Mouse (Mus musculus) CH12.LX (cell line): ENCODE measurements around the gene Hist1h4c. TPM values are rescaled to one million over a fixed set of nuclear protein-coding genes. Genes with fewer than 3 reads are reported as not detected.
A peak's percentile ranks its signal among the peaks of the same experiment; 100 is the strongest.

Experiments used
- DNase-seq: peaks from one replicate; pipeline ENCODE4 v3.0.0-alpha.2; 2013; ENCODE audit errors: extremely low read depth
- H3K27ac ChIP-seq: 2 replicates; pipeline ENCODE4 v1.5.1; 2012; ENCODE audit warnings: low read depth, mild to moderate bottlenecking, control low read depth, moderate library complexity; ENCODE audit not compliant: insufficient read depth
- H3K27me3 ChIP-seq: replicated peaks from 2 replicates; pipeline ENCODE3; 2012; ENCODE audit warnings: inconsistent platforms
- H3K36me3 ChIP-seq, 2 experiments: replicated peaks in 1 of 2; 2 replicates each; pipeline versions ENCODE3 to v1.6.1; 2012; ENCODE audit warnings: inconsistent platforms in 1 of 2, low read length in 1 of 2, mild to moderate bottlenecking in 1 of 2, mixed read lengths in 1 of 2, moderate library complexity in 1 of 2; ENCODE audit not compliant: control insufficient read depth in 1 of 2, insufficient read depth in 1 of 2
- H3K4me1 ChIP-seq, 2 experiments: 2 replicates each; pipeline ENCODE4 v1.6.1; 2012; ENCODE audit warnings: inconsistent platforms in 1 of 2, moderate library complexity in 1 of 2; ENCODE audit not compliant: insufficient read depth in 2 of 2, control insufficient read depth in 1 of 2
- H3K4me2 ChIP-seq: 2 replicates; pipeline ENCODE4 v1.6.1; 2012; ENCODE audit warnings: low read depth, mild to moderate bottlenecking, control low read depth; ENCODE audit not compliant: poor library complexity, insufficient read depth, severe bottlenecking
- H3K4me3 ChIP-seq, 3 experiments: fragments of 150-350 bp in 1 of 3; sonication (generic) in 1 of 3; replicated peaks in 1 of 3; 2 replicates each; pipeline versions ENCODE3 to v1.5.1; 2011 to 2012; ENCODE audit warnings: low read depth in 2 of 3, low read length in 2 of 3, mild to moderate bottlenecking in 2 of 3, moderate library complexity in 2 of 3, control low read depth in 1 of 3, improper control_type of control experiment in 1 of 3, inconsistent platforms in 1 of 3, mixed read lengths in 1 of 3; ENCODE audit not compliant: poor library complexity in 1 of 3
- H3K79me2 ChIP-seq: replicated peaks from 2 replicates; pipeline ENCODE4 v1.6.1; 2012; ENCODE audit warnings: mild to moderate bottlenecking, moderate library complexity; ENCODE audit not compliant: control insufficient read depth, poor library complexity, insufficient read depth, severe bottlenecking; ENCODE audit errors: extremely low read depth
- H3K9ac ChIP-seq: 2 replicates; pipeline ENCODE4 v1.6.1; 2012; ENCODE audit warnings: low read depth, mild to moderate bottlenecking, control low read depth, moderate library complexity; ENCODE audit not compliant: insufficient read depth
- H3K9me3 ChIP-seq: replicated peaks from 2 replicates; pipeline ENCODE3; 2012; ENCODE audit warnings: low read length, inconsistent platforms, mixed read lengths
- BHLHE40 ChIP-seq: IDR thresholded peaks from 2 replicates; pipeline ENCODE4 v1.6.1; 2011; ENCODE audit warnings: mild to moderate bottlenecking, low read depth, low read length, improper control_type of control experiment
- CHD1 ChIP-seq: IDR thresholded peaks from 2 replicates; pipeline ENCODE4 v1.6.1; 2012; ENCODE audit warnings: low read depth, low read length, improper control_type of control experiment, inconsistent platforms
- CHD2 ChIP-seq: IDR thresholded peaks from 2 replicates; pipeline ENCODE4 v1.6.1; 2011; ENCODE audit warnings: low read length, improper control_type of control experiment
- CTCF ChIP-seq, 2 experiments: IDR thresholded peaks in 1 of 2; conservative IDR thresholded peaks in 1 of 2; 2 replicates each; pipeline ENCODE4 v1.5.1; 2011 to 2012; ENCODE audit warnings: low read depth in 2 of 2, low read length in 2 of 2, improper control_type of control experiment in 1 of 2, inconsistent platforms in 1 of 2, mild to moderate bottlenecking in 1 of 2, moderate library complexity in 1 of 2
- ELF1 ChIP-seq: IDR thresholded peaks from 2 replicates; pipeline ENCODE4 v1.6.1; 2014; ENCODE audit warnings: low read depth, mild to moderate bottlenecking, inconsistent platforms, low read length, improper control_type of control experiment
- EP300 ChIP-seq: IDR thresholded peaks from 2 replicates; pipeline ENCODE4 v1.6.1; 2011; ENCODE audit warnings: low read length, improper control_type of control experiment
- ETS1 ChIP-seq: conservative IDR thresholded peaks from 2 replicates; pipeline ENCODE4 v1.6.1; 2012; ENCODE audit warnings: low read depth, mild to moderate bottlenecking, inconsistent platforms, low read length, improper control_type of control experiment, moderate library complexity
- HCFC1 ChIP-seq: IDR thresholded peaks from 2 replicates; pipeline ENCODE4 v1.6.1; 2012; ENCODE audit warnings: low read depth, mild to moderate bottlenecking, inconsistent platforms, low read length, improper control_type of control experiment
- IRF4 ChIP-seq: IDR thresholded peaks from 2 replicates; pipeline ENCODE4 v1.6.1; 2014; ENCODE audit warnings: low read depth, mild to moderate bottlenecking, inconsistent platforms, low read length, improper control_type of control experiment
- JUN ChIP-seq: IDR thresholded peaks from 2 replicates; pipeline ENCODE4 v1.6.1; 2011; ENCODE audit warnings: low read depth, mild to moderate bottlenecking, low read length, improper control_type of control experiment, moderate library complexity; ENCODE audit not compliant: insufficient read depth
- JUND ChIP-seq: conservative IDR thresholded peaks from 2 replicates; pipeline ENCODE4 v1.6.1; 2011; ENCODE audit warnings: low read depth, low read length, improper control_type of control experiment
- KAT2A ChIP-seq: IDR thresholded peaks from 2 replicates; pipeline ENCODE4 v1.6.1; 2012; ENCODE audit warnings: low read length, improper control_type of control experiment, inconsistent platforms; ENCODE audit not compliant: insufficient replicate concordance
- MAX ChIP-seq: IDR thresholded peaks from 2 replicates; pipeline ENCODE4 v1.6.1; 2011; ENCODE audit warnings: low read length, improper control_type of control experiment
- MEF2A ChIP-seq: IDR thresholded peaks from 2 replicates; pipeline ENCODE4 v1.6.1; 2014; ENCODE audit warnings: low read depth, mild to moderate bottlenecking, inconsistent platforms, low read length, improper control_type of control experiment, borderline replicate concordance
- MXI1 ChIP-seq: IDR thresholded peaks from 2 replicates; pipeline ENCODE4 v1.6.1; 2011; ENCODE audit warnings: mild to moderate bottlenecking, low read depth, low read length, improper control_type of control experiment
- MYC ChIP-seq: IDR thresholded peaks from 2 replicates; pipeline ENCODE4 v1.6.1; 2011; ENCODE audit warnings: low read depth, mild to moderate bottlenecking, improper control_type of control experiment, low read length
- NRF1 ChIP-seq: IDR thresholded peaks from 2 replicates; pipeline ENCODE4 v1.6.1; 2014; ENCODE audit warnings: low read depth, mild to moderate bottlenecking, inconsistent platforms, low read length, improper control_type of control experiment, moderate library complexity
- POLR2A ChIP-seq: IDR thresholded peaks from 2 replicates; pipeline ENCODE4 v1.6.1; 2011; ENCODE audit warnings: low read depth, mild to moderate bottlenecking, improper control_type of control experiment, low read length
- POLR2AphosphoS2 ChIP-seq: IDR thresholded peaks from 2 replicates; pipeline ENCODE4 v1.6.1; 2011; ENCODE audit warnings: low read depth, low read length, improper control_type of control experiment
- RAD21 ChIP-seq: IDR thresholded peaks from 2 replicates; pipeline ENCODE4 v1.6.1; 2011; ENCODE audit warnings: low read depth, mild to moderate bottlenecking, low read length, improper control_type of control experiment, moderate library complexity
- RCOR1 ChIP-seq: conservative IDR thresholded peaks from 2 replicates; pipeline ENCODE4 v1.6.1; 2012; ENCODE audit warnings: low read depth, mild to moderate bottlenecking, inconsistent platforms, low read length, improper control_type of control experiment
- SIN3A ChIP-seq: IDR thresholded peaks from 2 replicates; pipeline ENCODE4 v1.6.1; 2012; ENCODE audit warnings: low read length, improper control_type of control experiment, inconsistent platforms
- SMC3 ChIP-seq: IDR thresholded peaks from 2 replicates; pipeline ENCODE4 v1.6.1; 2011; ENCODE audit warnings: low read depth, low read length, improper control_type of control experiment
- TBP ChIP-seq: conservative IDR thresholded peaks from 2 replicates; pipeline ENCODE4 v1.6.1; 2011; ENCODE audit warnings: low read depth, low read length, improper control_type of control experiment
- TCF12 ChIP-seq: IDR thresholded peaks from 2 replicates; pipeline ENCODE4 v1.6.1; 2014; ENCODE audit warnings: low read depth, mild to moderate bottlenecking, inconsistent platforms, low read length, improper control_type of control experiment
- USF1 ChIP-seq: IDR thresholded peaks from 2 replicates; pipeline ENCODE4 v1.6.1; 2014; ENCODE audit warnings: low read depth, mild to moderate bottlenecking, inconsistent platforms, low read length, improper control_type of control experiment
- USF2 ChIP-seq: conservative IDR thresholded peaks from 2 replicates; pipeline ENCODE4 v1.6.1; 2011; ENCODE audit warnings: low read depth, low read length, improper control_type of control experiment
- ZC3H11A ChIP-seq: IDR thresholded peaks from 2 replicates; pipeline ENCODE4 v1.6.1; 2012; ENCODE audit warnings: low read depth, mild to moderate bottlenecking, inconsistent platforms, low read length, improper control_type of control experiment
- ZKSCAN1 ChIP-seq: IDR thresholded peaks from 2 replicates; pipeline ENCODE4 v1.6.1; 2012; ENCODE audit warnings: low read depth, inconsistent platforms, low read length, improper control_type of control experiment, borderline replicate concordance
- ZMIZ1 ChIP-seq: IDR thresholded peaks from 2 replicates; pipeline ENCODE4 v1.6.1; 2012; ENCODE audit warnings: low read depth, mild to moderate bottlenecking, inconsistent platforms, low read length, improper control_type of control experiment
- ZNF384 ChIP-seq: IDR thresholded peaks from 2 replicates; pipeline ENCODE4 v1.6.1; 2012; ENCODE audit warnings: low read depth, low read length, improper control_type of control experiment, inconsistent platforms
- dilution Hi-C: fragments of 300-500 bp; cut with MboI; formaldehyde crosslinking; loops from 2 replicates; pipeline ENCODE4 v1.14.3; 2020; ENCODE audit warnings: low sequenced_read_pairs; ENCODE audit not compliant: extremely low pct_unique_long_range_greater_than_20kb, extremely low pct_ligation_motif_present
- in situ Hi-C: fragments of 300-500 bp; cut with MboI; formaldehyde crosslinking; loops from 3 replicates; pipeline ENCODE4 v1.14.3; 2019; ENCODE audit warnings: low sequenced_read_pairs, low pct_ligation_motif_present, low pct_unique_long_range_greater_than_20kb, mixed read lengths
- polyA plus RNA-seq: library from polyadenylated mRNA; unstranded; fragments of >175 nt; gene quantifications from 2 replicates; pipeline ENCODE4 v1.2.1, GENCODE M21; 2012; ENCODE audit warnings: low read depth; ENCODE audit not compliant: insufficient read length
- total RNA-seq, 2 experiments: library from RNA; depleted of rRNA; stranded (reverse); fragments of 300-350 nt in 1 of 2; fragments of >200 nt in 1 of 2; gene quantifications; 2 replicates each; pipeline ENCODE4 v1.2.3; 2012 to 2014

Gene Hist1h4c
- total and polyA plus RNA-seq, 3 experiments: 1.2 to 1,374 (median 6.9) TPM

- dilution Hi-C loops (loop anchor here (10.0 kb wide), 1 partner anchor 53 kb away; the partner anchor contains the start of genes Hist1h1t and Hist1h4c), in situ Hi-C loops (no loop called here)
- DNase-seq: no peak
- Histone ChIP-seq H3K36me3 (no peaks in the 10 kb centered on the region), H3K9ac (peak overlapping the region; percentile 90), H3K4me3 (no peak overlapping the region), H3K27me3 (no peaks in the 10 kb centered on the region), H3K9me3 (no peaks in the 10 kb centered on the region), H3K4me1 (peaks cover 3 to 31% of the 10 kb centered on the region in 2 experiments; a peak in 3 of 4 replicates)
- TF ChIP-seq RCOR1 (no peak), TBP (peak; percentile 23; the same call in 1 of the 2 replicates)
- TF ChIP-seq, all 38 proteins: peak for 1
- Histone ChIP-seq H3K4me2 (peak overlapping the region; percentile 93), H3K27ac (peak overlapping the region; percentile 80), H3K79me2 (no peaks in the 10 kb centered on the region)
These were observed 49.6 kb upstream of the Hist1h4c start for GRCm38 (mm10) chr13:23747892-23748288.

- Histone ChIP-seq H3K4me3 (peak overlapping the region in 1 of 3 experiments; percentile 48), H3K27me3 (no peaks in the 10 kb centered on the region), H3K36me3 (no peaks in the 10 kb centered on the region), H3K4me2 (peak overlapping the region; percentile 93; the same call in 1 of the 2 replicates), H3K4me1 (peaks cover 3 to 37% of the 10 kb centered on the region in 2 experiments; a peak in 3 of 4 replicates), H3K9me3 (no peaks in the 10 kb centered on the region), H3K79me2 (no peaks in the 10 kb centered on the region), H3K27ac (peak overlapping the region; percentile 99), H3K9ac (peak overlapping the region; percentile 90)
- dilution Hi-C loops (loop anchor here (10.0 kb wide), 1 partner anchor 52 kb away; the partner anchor contains the start of genes Hist1h1t and Hist1h4c), in situ Hi-C loops (no loop called here)
- no peak for DNase-seq
- TF ChIP-seq CHD2 (no peak; the same call in none of the 2 replicates), NRF1 (no peak), CTCF (conservative IDR thresholded peaks at IDR 0.05 in 1 of 2, IDR thresholded peaks at IDR 0.05 in 1 of 2; ENCODE audit: low read depth in 2 of 2, low read length in 2 of 2) (no peak), MXI1 (no peak; the same call in 1 of the 2 replicates), POLR2AphosphoS2 (peak; percentile 100), CHD1 (peak; percentile 60), ELF1 (no peak), ZKSCAN1 (no peak), EP300 (no peak), ETS1 (no peak), MAX (no peak), ZC3H11A (no peak), IRF4 (no peak), RAD21 (no peak), USF2 (peak; percentile 9; the same call in 1 of the 2 replicates), JUND (no peak), JUN (no peak), SIN3A (peak; percentile 47; the same call in 1 of the 2 replicates), RCOR1 (peak; percentile 68), KAT2A (no peak), TCF12 (no peak), MEF2A (no peak), POLR2A (peak; percentile 91), ZNF384 (0 out of 2 replicates have a peak, but pooled peaks have one; percentile 29), HCFC1 (no peak; the same call in 1 of the 2 replicates), ZMIZ1 (peak; percentile 99), USF1 (no peak), SMC3 (no peak), BHLHE40 (no peak), MYC (no peak), TBP (peak; percentile 54; the same call in 1 of the 2 replicates)
These were observed 49.0 kb upstream of the Hist1h4c start for GRCm38 (mm10) chr13:23747081-23747891.
